Mouse (Mus musculus) MEL (cell line): ENCODE results near the gene Nox4. TPM values are rescaled to one million over a fixed set of nuclear protein-coding genes. Genes with fewer than 3 reads are reported as not detected.

Source experiments
- DNase-seq: peaks from one replicate; pipeline ENCODE4 v3.0.0; 2011; ENCODE audit warnings: low read depth, low spot score
- H3K27ac ChIP-seq: 2 replicates; pipeline ENCODE4 v1.5.1; 2012; ENCODE audit warnings: low read depth, mild to moderate bottlenecking, control low read depth, low read length, moderate library complexity; ENCODE audit not compliant: control insufficient read depth
- H3K27me3 ChIP-seq, 2 experiments: fragments of 150-350 bp in 1 of 2; sonication (generic) in 1 of 2; 2 replicates each; pipeline ENCODE4 v1.6.1; 2012; ENCODE audit warnings: low read length in 2 of 2, mild to moderate bottlenecking in 2 of 2, improper control_type of control experiment in 1 of 2, moderate library complexity in 1 of 2; ENCODE audit not compliant: insufficient read depth in 2 of 2, control insufficient read depth in 1 of 2
- H3K36me3 ChIP-seq, 2 experiments: 2 replicates each; pipeline ENCODE4 v1.6.1; 2012 to 2014; ENCODE audit warnings: low read length in 2 of 2, improper control_type of control experiment in 1 of 2, inconsistent platforms in 1 of 2, mild to moderate bottlenecking in 1 of 2; ENCODE audit not compliant: insufficient read depth in 2 of 2, control insufficient read depth in 1 of 2
- H3K4me1 ChIP-seq, 2 experiments: fragments of 150-350 bp in 1 of 2; sonication (generic) in 1 of 2; 2 replicates each; pipeline ENCODE4 v1.6.1; 2012; ENCODE audit warnings: low read length in 2 of 2, improper control_type of control experiment in 1 of 2, mild to moderate bottlenecking in 1 of 2; ENCODE audit not compliant: insufficient read depth in 2 of 2, control insufficient read depth in 1 of 2
- H3K4me3 ChIP-seq, 2 experiments: fragments of 150-350 bp in 1 of 2; sonication (generic) in 1 of 2; 2 replicates each; pipeline ENCODE4 v1.5.1; 2012; ENCODE audit warnings: low read depth in 2 of 2, low read length in 2 of 2, mild to moderate bottlenecking in 2 of 2, moderate library complexity in 2 of 2, control low read depth in 1 of 2, improper control_type of control experiment in 1 of 2; ENCODE audit not compliant: control insufficient read depth in 1 of 2, insufficient read depth in 1 of 2
- H3K79me2 ChIP-seq: 2 replicates; pipeline ENCODE4 v1.6.1; 2012; ENCODE audit warnings: mild to moderate bottlenecking, low read length, moderate library complexity; ENCODE audit not compliant: control insufficient read depth, poor library complexity, insufficient read depth
- H3K9ac ChIP-seq: 2 replicates; pipeline ENCODE4 v1.6.1; 2012; ENCODE audit warnings: low read depth, mild to moderate bottlenecking, control low read depth, low read length, moderate library complexity; ENCODE audit not compliant: control insufficient read depth, poor library complexity, severe bottlenecking
- H3K9me3 ChIP-seq: fragments of 150-350 bp; sonication (generic); replicated peaks from 2 replicates; pipeline ENCODE4 v1.6.1; 2012; ENCODE audit warnings: mild to moderate bottlenecking, low read length, improper control_type of control experiment, moderate library complexity; ENCODE audit not compliant: insufficient read depth
- BHLHE40 ChIP-seq: IDR thresholded peaks from 2 replicates; pipeline ENCODE4 v1.6.1; 2012; ENCODE audit warnings: low read depth, mild to moderate bottlenecking, inconsistent platforms, low read length, improper control_type of control experiment, borderline replicate concordance
- CHD1 ChIP-seq: IDR thresholded peaks from 2 replicates; pipeline ENCODE4 v1.6.1; 2012; ENCODE audit warnings: low read depth, mild to moderate bottlenecking, inconsistent platforms, low read length, improper control_type of control experiment
- CHD2 ChIP-seq: IDR thresholded peaks from 2 replicates; pipeline ENCODE4 v1.6.1; 2011; ENCODE audit warnings: low read length, improper control_type of control experiment
- CTCF ChIP-seq, 3 experiments: IDR thresholded peaks in 2 of 3; conservative IDR thresholded peaks in 1 of 3; 2 replicates each; pipeline ENCODE4 v1.5.1; 2011 to 2012; ENCODE audit warnings: low read length in 3 of 3, low read depth in 2 of 3, mild to moderate bottlenecking in 2 of 3, improper control_type of control experiment in 1 of 3, inconsistent platforms in 1 of 3, mixed read lengths in 1 of 3, moderate library complexity in 1 of 3; ENCODE audit not compliant: control insufficient read depth in 1 of 3, insufficient read depth in 1 of 3, poor library complexity in 1 of 3, severe bottlenecking in 1 of 3
- E2F4 ChIP-seq: IDR thresholded peaks from 2 replicates; pipeline ENCODE4 v1.6.1; 2011; ENCODE audit warnings: low read depth, low read length, improper control_type of control experiment, borderline replicate concordance
- ELF1 ChIP-seq: IDR thresholded peaks from 2 replicates; pipeline ENCODE4 v1.6.1; 2014; ENCODE audit warnings: low read depth, mild to moderate bottlenecking, inconsistent platforms, low read length, improper control_type of control experiment, moderate library complexity
- EP300 ChIP-seq, 2 experiments: IDR thresholded peaks; 2 replicates each; pipeline ENCODE4 v1.6.1; 2011; ENCODE audit warnings: improper control_type of control experiment in 2 of 2, low read length in 2 of 2, low read depth in 1 of 2, mild to moderate bottlenecking in 1 of 2
- ETS1 ChIP-seq: IDR thresholded peaks from 2 replicates; pipeline ENCODE4 v1.6.1; 2012; ENCODE audit warnings: low read depth, mild to moderate bottlenecking, inconsistent platforms, low read length, improper control_type of control experiment, moderate library complexity
- GABPA ChIP-seq: IDR thresholded peaks from 2 replicates; pipeline ENCODE4 v1.6.1; 2012; ENCODE audit warnings: low read depth, mild to moderate bottlenecking, inconsistent platforms, low read length, improper control_type of control experiment, moderate library complexity
- HCFC1 ChIP-seq: IDR thresholded peaks from 2 replicates; pipeline ENCODE4 v1.6.1; 2012; ENCODE audit warnings: low read depth, mild to moderate bottlenecking, inconsistent platforms, low read length, improper control_type of control experiment, moderate library complexity
- JUND ChIP-seq: IDR thresholded peaks from 2 replicates; pipeline ENCODE4 v1.6.1; 2011; ENCODE audit warnings: low read depth, mild to moderate bottlenecking, improper control_type of control experiment, low read length
- KAT2A ChIP-seq: conservative IDR thresholded peaks from 2 replicates; pipeline ENCODE4 v1.6.1; 2012; ENCODE audit warnings: low read depth, low read length, improper control_type of control experiment, inconsistent platforms
- MAFK ChIP-seq: IDR thresholded peaks from 2 replicates; pipeline ENCODE4 v1.6.1; 2011; ENCODE audit warnings: low read depth, mild to moderate bottlenecking, low read length, improper control_type of control experiment, borderline replicate concordance
- MAX ChIP-seq: IDR thresholded peaks from 2 replicates; pipeline ENCODE4 v1.6.1; 2011; ENCODE audit warnings: low read length, improper control_type of control experiment
- MAZ ChIP-seq: IDR thresholded peaks from 2 replicates; pipeline ENCODE4 v1.6.1; 2012; ENCODE audit warnings: low read depth, mild to moderate bottlenecking, inconsistent platforms, low read length, improper control_type of control experiment
- MXI1 ChIP-seq: IDR thresholded peaks from 2 replicates; pipeline ENCODE4 v1.6.1; 2011; ENCODE audit warnings: mild to moderate bottlenecking, low read depth, low read length, improper control_type of control experiment
- MYB ChIP-seq: IDR thresholded peaks from 2 replicates; pipeline ENCODE4 v1.6.1; 2011; ENCODE audit warnings: mild to moderate bottlenecking, low read depth, low read length, improper control_type of control experiment
- NELFE ChIP-seq: IDR thresholded peaks from 2 replicates; pipeline ENCODE4 v1.6.1; 2011; ENCODE audit warnings: low read depth, low read length, improper control_type of control experiment
- NRF1 ChIP-seq: IDR thresholded peaks from 2 replicates; pipeline ENCODE4 v1.6.1; 2014; ENCODE audit warnings: low read depth, mild to moderate bottlenecking, inconsistent platforms, low read length, improper control_type of control experiment, moderate library complexity; ENCODE audit not compliant: poor library complexity, insufficient read depth, severe bottlenecking
- POLR2A ChIP-seq, 2 experiments: IDR thresholded peaks; 2 replicates each; pipeline ENCODE4 v1.6.1; 2011 to 2012; ENCODE audit warnings: low read length in 2 of 2, mild to moderate bottlenecking in 2 of 2, control low read depth in 1 of 2, improper control_type of control experiment in 1 of 2, low read depth in 1 of 2, moderate library complexity in 1 of 2; ENCODE audit not compliant: control insufficient read depth in 1 of 2, insufficient read depth in 1 of 2, poor library complexity in 1 of 2
- POLR2AphosphoS5 ChIP-seq: IDR thresholded peaks from 2 replicates; pipeline ENCODE4 v1.6.1; 2012; ENCODE audit warnings: low read depth, borderline replicate concordance, mild to moderate bottlenecking, inconsistent platforms, low read length, moderate library complexity, mixed read lengths
- SIN3A ChIP-seq: IDR thresholded peaks from 2 replicates; pipeline ENCODE4 v1.6.1; 2012; ENCODE audit warnings: low read length, improper control_type of control experiment, inconsistent platforms
- SMC3 ChIP-seq: IDR thresholded peaks from 2 replicates; pipeline ENCODE4 v1.6.1; 2011; ENCODE audit warnings: low read depth, low read length, improper control_type of control experiment
- TAL1 ChIP-seq: IDR thresholded peaks from 2 replicates; pipeline ENCODE4 v1.6.1; 2012; ENCODE audit warnings: mild to moderate bottlenecking, inconsistent platforms, low read length, moderate library complexity, mixed read lengths
- TBP ChIP-seq: IDR thresholded peaks from 2 replicates; pipeline ENCODE4 v1.8.0; 2011; ENCODE audit warnings: low read depth, low read length, improper control_type of control experiment
- TCF12 ChIP-seq: IDR thresholded peaks from 2 replicates; pipeline ENCODE4 v1.6.1; 2014; ENCODE audit warnings: low read depth, mild to moderate bottlenecking, inconsistent platforms, low read length, improper control_type of control experiment, moderate library complexity
- UBTF ChIP-seq: IDR thresholded peaks from 2 replicates; pipeline ENCODE4 v1.6.1; 2012; ENCODE audit warnings: low read depth, mild to moderate bottlenecking, inconsistent platforms, low read length, improper control_type of control experiment, moderate library complexity, borderline replicate concordance; ENCODE audit not compliant: insufficient read depth
- USF1 ChIP-seq: IDR thresholded peaks from 2 replicates; pipeline ENCODE4 v1.6.1; 2014; ENCODE audit warnings: low read depth, mild to moderate bottlenecking, inconsistent platforms, low read length, improper control_type of control experiment, moderate library complexity
- USF2 ChIP-seq, 2 experiments: IDR thresholded peaks; 2 replicates each; pipeline ENCODE4 v1.6.1; 2011 to 2012; ENCODE audit warnings: improper control_type of control experiment in 2 of 2, low read length in 2 of 2, borderline replicate concordance in 1 of 2, inconsistent platforms in 1 of 2, low read depth in 1 of 2, mild to moderate bottlenecking in 1 of 2; ENCODE audit not compliant: insufficient read depth in 1 of 2
- ZC3H11A ChIP-seq: IDR thresholded peaks from 2 replicates; pipeline ENCODE4 v1.6.1; 2012; ENCODE audit warnings: low read depth, mild to moderate bottlenecking, inconsistent platforms, low read length, improper control_type of control experiment
- polyA plus RNA-seq, 2 experiments: library from polyadenylated mRNA; stranded (reverse) in 1 of 2; unstranded in 1 of 2; fragments of >175 nt in 1 of 2; fragments of >200 nt in 1 of 2; gene quantifications; 2 replicates each; pipeline versions ENCODE4 v1.2.1 to v1.2.4; 2012; ENCODE audit warnings: low replicate concordance in 2 of 2, low read depth in 1 of 2; ENCODE audit not compliant: insufficient read length in 2 of 2, insufficient read depth in 1 of 2, missing spikeins in 1 of 2
- total RNA-seq: library from RNA; depleted of rRNA; stranded (reverse); fragments of 300-350 nt; gene quantifications from 2 replicates; pipeline ENCODE4 v1.2.3, GENCODE M21; 2012

Gene Nox4
- total and polyA plus RNA-seq, 3 experiments = not detected

GRCm38 (mm10) chr7:87222751-87223150, 23.1 kb upstream of the Nox4 start:
- no peaks in the 10 kb centered on the region for H3K4me1 ChIP-seq
- H3K9me3 ChIP-seq = no peaks in the 10 kb centered on the region
- no peaks in the 10 kb centered on the region for H3K36me3 ChIP-seq
- H3K9ac ChIP-seq = no peak overlapping the region
- H3K27ac ChIP-seq = no peak overlapping the region
- H3K4me3 ChIP-seq = no peak overlapping the region
- H3K27me3 ChIP-seq = no peaks in the 10 kb centered on the region
- DNase-seq = no peak
- no peaks in the 10 kb centered on the region for H3K79me2 ChIP-seq
- TF ChIP-seq POLR2A (IDR thresholded peaks at IDR 0.05; ENCODE audit: control insufficient read depth in 1 of 2, insufficient read depth in 1 of 2, low read depth in 1 of 2, low read length in 2 of 2, poor library complexity in 1 of 2) = no peak
- no peak for TF ChIP-seq JUND
- no peak for TF ChIP-seq BHLHE40
- no peak for TF ChIP-seq MYB
- no peak for TF ChIP-seq TBP
- no peak for TF ChIP-seq MXI1
- TF ChIP-seq TCF12 = no peak
- no peak for TF ChIP-seq POLR2AphosphoS5
- no peak for TF ChIP-seq USF1
- no peak for TF ChIP-seq EP300 (IDR thresholded peaks at IDR 0.05; ENCODE audit: low read depth in 1 of 2, low read length in 2 of 2)
- no peak for TF ChIP-seq KAT2A
- no peak for TF ChIP-seq GABPA
- TF ChIP-seq MAFK = no peak
- TF ChIP-seq CHD2 = no peak
- no peak for TF ChIP-seq TAL1
- TF ChIP-seq UBTF = no peak
- no peak for TF ChIP-seq NELFE
- no peak for TF ChIP-seq ZC3H11A
- TF ChIP-seq SMC3 = no peak
- TF ChIP-seq CTCF (IDR thresholded peaks at IDR 0.05 in 2 of 3, conservative IDR thresholded peaks at IDR 0.05 in 1 of 3; ENCODE audit: control insufficient read depth in 1 of 3, insufficient read depth in 1 of 3, low read depth in 2 of 3, low read length in 3 of 3, poor library complexity in 1 of 3, severe bottlenecking in 1 of 3) = no peak

DNA sequence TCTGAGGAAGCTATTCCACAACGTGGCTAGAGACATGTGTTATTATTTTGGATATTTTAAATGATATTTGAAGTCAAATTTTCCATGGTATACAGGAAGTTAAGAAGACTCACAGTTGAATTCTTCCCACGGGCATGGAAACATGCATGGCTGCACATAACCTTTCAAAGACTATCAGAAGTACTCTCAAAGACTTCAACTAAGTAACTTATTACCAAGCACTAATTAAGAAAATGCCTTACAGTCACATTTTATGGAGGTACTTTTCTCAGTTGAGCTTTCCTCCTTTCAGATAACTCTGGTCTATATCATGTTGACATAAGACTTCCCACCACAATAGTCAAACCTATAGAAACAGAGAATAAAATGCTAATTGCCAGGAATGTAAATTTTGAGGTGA, 20.3 kb upstream of the Nox4 start:
- no peak overlapping the region for H3K4me3 ChIP-seq
- H3K4me1 ChIP-seq = no peaks in the 10 kb centered on the region
- no peaks in the 10 kb centered on the region for H3K27me3 ChIP-seq
- no peak overlapping the region for H3K27ac ChIP-seq
- no peaks in the 10 kb centered on the region for H3K9me3 ChIP-seq
- no peak overlapping the region for H3K9ac ChIP-seq
- no peaks in the 10 kb centered on the region for H3K36me3 ChIP-seq
- no peak for TF ChIP-seq E2F4
- no peak for TF ChIP-seq HCFC1
- TF ChIP-seq USF1 = no peak
- no peak for TF ChIP-seq NRF1
- no peak for TF ChIP-seq MAZ
- no peak for TF ChIP-seq SIN3A
- no peak for TF ChIP-seq MXI1
- TF ChIP-seq USF2 (IDR thresholded peaks at IDR 0.05; ENCODE audit: borderline replicate concordance in 1 of 2, insufficient read depth in 1 of 2, low read depth in 1 of 2, low read length in 2 of 2) = no peak
- TF ChIP-seq TBP = no peak
- TF ChIP-seq NELFE = no peak
- TF ChIP-seq ETS1 = no peak
- TF ChIP-seq MYB = no peak
- TF ChIP-seq CHD1 = no peak
- TF ChIP-seq ELF1 = no peak
- TF ChIP-seq JUND = no peak
- no peak for TF ChIP-seq ZC3H11A
- TF ChIP-seq MAX = no peak
- TF ChIP-seq TCF12 = no peak
- no peak for TF ChIP-seq MAFK
- TF ChIP-seq, all 39 proteins: peak for 0
- H3K79me2 ChIP-seq = no peaks in the 10 kb centered on the region
- DNase-seq = no peak
